Mouse (Mus musculus): Measurements from ENCODE around the gene Ppp1r9a. TPM values are rescaled to one million over a fixed set of nuclear protein-coding genes. Genes with fewer than 3 reads are reported as not detected.

The Ppp1r9a gene
- polyA plus RNA-seq, 1 experiment, result 0.62 TPM

DNA sequence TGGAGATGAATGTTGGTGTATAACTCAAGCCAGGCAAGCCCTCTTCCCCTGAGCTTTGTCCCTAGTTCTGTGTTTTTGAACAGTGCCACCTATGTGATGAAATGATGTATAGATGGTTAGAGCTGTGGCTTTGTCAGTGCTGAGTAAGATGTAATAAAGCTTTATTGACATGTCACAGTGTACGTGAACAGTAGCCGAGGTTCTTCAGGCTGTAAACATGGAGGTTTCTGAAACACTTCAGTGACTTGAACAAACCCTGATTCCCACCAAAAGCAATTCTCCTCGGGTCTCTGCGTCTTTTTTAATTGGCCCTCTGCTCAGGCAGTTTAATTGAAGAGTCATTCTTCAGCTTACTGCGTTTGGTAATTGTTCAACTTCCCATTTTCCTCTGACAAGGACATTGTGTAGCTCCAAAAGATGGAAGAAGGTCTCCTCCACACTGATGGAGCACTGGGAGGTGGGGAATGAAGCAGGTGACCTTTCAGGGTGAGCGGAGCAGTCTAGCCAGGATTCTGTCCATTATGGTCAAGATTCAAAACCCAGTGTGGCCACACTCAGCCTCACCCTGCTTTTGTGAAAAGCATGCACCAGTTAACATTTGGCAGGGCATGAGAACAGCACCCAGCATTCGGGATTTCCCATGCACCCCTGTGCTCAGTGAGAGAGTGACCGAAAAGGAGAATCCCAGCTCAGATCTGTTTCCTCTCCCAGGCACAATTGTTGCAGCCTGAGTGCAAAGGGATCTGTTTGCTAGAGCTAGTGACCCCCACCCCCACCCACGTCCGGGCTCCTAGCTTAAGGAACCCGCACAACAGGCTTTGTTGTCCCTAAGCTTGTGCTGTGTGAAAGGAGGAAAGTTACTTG lies 108.1 kb downstream of the Ppp1r9a start:
- no peaks in the 10 kb centered on the region for H3K36me3 ChIP-seq (ENCODE audit: control insufficient read depth, insufficient read depth, low read length)
- WGBS, result 84% methylated on average over 11 of the region's 11 CpGs
- TF ChIP-seq CTCF (IDR thresholded peaks at IDR 0.05; ENCODE audit: extremely low read depth, insufficient read depth, insufficient read length, insufficient replicate concordance) (no peak), POLR2A (IDR thresholded peaks at IDR 0.05; ENCODE audit: low read depth, low read length) (no peak)
- H3K4me1 ChIP-seq (ENCODE audit: control insufficient read depth, insufficient read depth, insufficient read length), result no peaks in the 10 kb centered on the region
- H3K4me3 ChIP-seq (ENCODE audit: extremely low read depth, insufficient read depth, insufficient read length), result no peak overlapping the region
- no peak for DNase-seq (ENCODE audit: low read depth in 1 of 2, low spot score in 2 of 2)
- H3K27ac ChIP-seq (ENCODE audit: insufficient read depth, low read length), result no peak overlapping the region
- H3K27me3 ChIP-seq (ENCODE audit: control insufficient read depth, insufficient read depth, low read length), result no peaks in the 10 kb centered on the region

DNA sequence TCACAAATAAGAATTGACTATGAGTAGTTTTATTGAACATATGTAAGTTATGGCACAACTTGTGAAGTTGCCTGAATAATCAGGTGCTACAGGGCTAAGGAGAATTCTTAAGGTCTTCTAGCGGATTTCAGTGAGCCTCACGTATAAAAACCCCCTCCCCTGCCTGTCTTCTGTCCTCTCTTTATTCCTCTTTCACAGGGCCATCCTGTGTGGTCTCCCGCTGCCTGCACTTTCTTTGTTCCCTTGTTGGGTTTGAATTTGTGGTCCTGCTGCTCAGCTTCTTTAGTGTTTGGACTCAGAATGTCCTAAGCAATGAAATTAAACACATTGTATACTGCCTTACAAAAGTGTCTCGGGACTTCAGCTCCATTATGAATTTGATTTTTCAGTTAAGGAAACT lies 110.1 kb downstream of the Ppp1r9a start:
- TF ChIP-seq POLR2A (IDR thresholded peaks at IDR 0.05; ENCODE audit: low read depth, low read length), result no peak
- no peak for TF ChIP-seq CTCF (IDR thresholded peaks at IDR 0.05; ENCODE audit: extremely low read depth, insufficient read depth, insufficient read length, insufficient replicate concordance)
- DNase-seq (ENCODE audit: low read depth in 1 of 2, low spot score in 2 of 2), result no peak
- Histone ChIP-seq H3K4me3 (ENCODE audit: extremely low read depth, insufficient read depth, insufficient read length) (no peak overlapping the region), H3K4me1 (ENCODE audit: control insufficient read depth, insufficient read depth, insufficient read length) (no peaks in the 10 kb centered on the region), H3K27ac (ENCODE audit: insufficient read depth, low read length) (no peak overlapping the region), H3K27me3 (ENCODE audit: control insufficient read depth, insufficient read depth, low read length) (no peaks in the 10 kb centered on the region), H3K36me3 (ENCODE audit: control insufficient read depth, insufficient read depth, low read length) (no peaks in the 10 kb centered on the region)
- WGBS, result 87% methylated on average over 4 of the region's 4 CpGs

DNA sequence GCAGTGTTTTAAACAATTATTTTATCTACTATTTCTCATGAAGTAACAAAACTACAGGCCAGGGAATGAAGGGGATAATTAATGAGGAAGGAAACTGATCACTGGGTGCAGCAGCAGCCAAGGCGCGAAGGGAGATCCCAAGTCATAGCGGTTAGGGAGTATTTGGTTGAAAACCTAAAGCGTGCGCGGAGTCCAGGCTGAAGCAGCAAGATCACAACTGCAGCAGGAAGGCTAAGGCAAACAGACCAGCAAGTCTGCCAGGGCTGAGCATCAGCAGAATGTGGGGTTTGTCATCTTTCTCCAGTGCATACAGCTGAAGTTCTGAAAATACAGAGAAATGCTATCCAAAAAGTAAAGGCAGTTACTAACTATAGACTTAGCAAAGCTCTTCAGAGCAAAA lies 111.8 kb downstream of the Ppp1r9a start:
- H3K4me1 ChIP-seq (ENCODE audit: control insufficient read depth, insufficient read depth, insufficient read length), result no peaks in the 10 kb centered on the region
- H3K27me3 ChIP-seq (ENCODE audit: control insufficient read depth, insufficient read depth, low read length), result no peaks in the 10 kb centered on the region
- no peak for TF ChIP-seq POLR2A (IDR thresholded peaks at IDR 0.05; ENCODE audit: low read depth, low read length)
- no peak for DNase-seq (ENCODE audit: low read depth in 1 of 2, low spot score in 2 of 2)
- no peaks in the 10 kb centered on the region for H3K36me3 ChIP-seq (ENCODE audit: control insufficient read depth, insufficient read depth, low read length)
- H3K27ac ChIP-seq (ENCODE audit: insufficient read depth, low read length), result no peak overlapping the region
- WGBS, result 77% methylated on average over 6 of the region's 6 CpGs
- no peak overlapping the region for H3K4me3 ChIP-seq (ENCODE audit: extremely low read depth, insufficient read depth, insufficient read length)

DNA sequence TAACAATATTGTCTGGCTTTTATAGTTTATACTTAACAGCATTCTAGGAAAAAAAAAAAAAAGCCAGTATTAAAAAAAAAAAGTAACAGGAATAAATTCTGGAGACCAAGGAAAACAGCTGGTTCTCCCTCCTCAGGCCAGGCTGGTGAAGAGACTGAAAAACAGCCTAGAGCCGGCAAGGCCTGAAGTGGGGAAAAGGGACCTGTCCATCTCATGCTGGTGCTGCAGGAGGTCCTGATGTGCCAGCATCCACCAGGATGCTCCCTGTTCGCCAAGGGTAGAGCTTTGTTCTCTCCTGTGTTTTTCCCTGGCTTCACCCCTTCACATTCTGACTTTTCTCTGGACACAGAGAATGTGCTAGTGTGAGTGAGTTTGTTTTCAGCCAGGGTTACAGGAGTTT lies 112.5 kb downstream of the Ppp1r9a start:
- H3K27me3 ChIP-seq (ENCODE audit: control insufficient read depth, insufficient read depth, low read length), result no peaks in the 10 kb centered on the region
- H3K27ac ChIP-seq (ENCODE audit: insufficient read depth, low read length), result no peak overlapping the region
- no peak for DNase-seq (ENCODE audit: low read depth in 1 of 2, low spot score in 2 of 2)
- no peaks in the 10 kb centered on the region for H3K36me3 ChIP-seq (ENCODE audit: control insufficient read depth, insufficient read depth, low read length)
- no peaks in the 10 kb centered on the region for H3K4me1 ChIP-seq (ENCODE audit: control insufficient read depth, insufficient read depth, insufficient read length)
- H3K4me3 ChIP-seq (ENCODE audit: extremely low read depth, insufficient read depth, insufficient read length), result no peak overlapping the region
- no peak for TF ChIP-seq POLR2A (IDR thresholded peaks at IDR 0.05; ENCODE audit: low read depth, low read length)
- TF ChIP-seq CTCF (IDR thresholded peaks at IDR 0.05; ENCODE audit: extremely low read depth, insufficient read depth, insufficient read length, insufficient replicate concordance), result no peak
- 88% methylated on average over 2 of the region's 2 CpGs for WGBS

DNA sequence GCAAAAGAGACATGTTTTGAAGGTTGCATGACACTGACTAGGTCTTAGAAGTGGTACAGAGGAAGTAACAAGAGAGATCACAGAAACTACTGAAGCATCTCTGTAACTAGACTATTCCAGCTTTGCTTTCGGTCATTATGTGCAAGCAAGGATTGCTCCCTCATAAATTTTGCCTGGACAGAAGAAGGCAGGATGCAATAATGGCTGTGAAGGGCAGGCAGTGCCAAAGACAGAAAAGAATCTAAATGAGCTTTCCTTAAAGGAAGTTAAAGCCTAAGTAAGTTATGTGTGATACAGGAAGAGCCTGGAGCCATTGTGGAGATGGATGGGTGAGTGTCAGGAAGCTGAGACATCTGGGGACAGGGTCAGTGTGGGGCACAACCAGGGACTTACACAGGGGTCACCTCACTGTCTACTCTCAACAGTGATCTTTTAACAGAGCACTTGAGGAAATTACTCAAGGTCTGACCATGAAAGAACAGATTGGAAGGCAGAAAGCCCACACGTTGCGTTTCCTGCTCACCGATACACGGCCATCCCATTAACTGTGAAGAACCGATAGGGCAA lies 115.3 kb downstream of the Ppp1r9a start:
- no peak for DNase-seq (ENCODE audit: low read depth in 1 of 2, low spot score in 2 of 2)
- no peaks in the 10 kb centered on the region for H3K4me1 ChIP-seq (ENCODE audit: control insufficient read depth, insufficient read depth, insufficient read length)
- H3K4me3 ChIP-seq (ENCODE audit: extremely low read depth, insufficient read depth, insufficient read length), result no peak overlapping the region
- no peaks in the 10 kb centered on the region for H3K27me3 ChIP-seq (ENCODE audit: control insufficient read depth, insufficient read depth, low read length)
- TF ChIP-seq POLR2A (IDR thresholded peaks at IDR 0.05; ENCODE audit: low read depth, low read length) (no peak), CTCF (IDR thresholded peaks at IDR 0.05; ENCODE audit: extremely low read depth, insufficient read depth, insufficient read length, insufficient replicate concordance) (no peak)
- WGBS, result 81% methylated on average over 6 of the region's 6 CpGs
- no peaks in the 10 kb centered on the region for H3K36me3 ChIP-seq (ENCODE audit: control insufficient read depth, insufficient read depth, low read length)
- H3K27ac ChIP-seq (ENCODE audit: insufficient read depth, low read length), result no peak overlapping the region

DNA sequence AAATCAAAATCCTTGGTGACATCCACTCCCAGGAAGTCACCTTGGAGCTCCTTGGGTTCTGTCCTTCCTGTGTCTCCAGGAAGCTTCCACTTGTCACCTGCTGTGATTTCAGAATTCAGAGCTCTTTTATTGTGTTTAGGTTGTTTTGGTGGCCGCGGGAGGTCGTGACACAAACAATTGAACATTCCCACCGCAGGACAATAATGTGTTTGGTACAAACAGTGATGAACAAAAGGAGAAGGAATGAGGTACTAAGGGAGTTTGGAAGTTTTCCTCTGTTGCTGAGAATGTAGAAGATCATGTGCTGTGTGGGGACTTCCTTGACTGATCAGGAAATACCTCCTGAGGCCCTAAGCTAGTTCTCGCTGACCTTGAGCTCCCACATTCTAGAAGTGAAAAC lies 116.5 kb downstream of the Ppp1r9a start:
- 79% methylated on average over 5 of the region's 5 CpGs for WGBS
- H3K4me1 ChIP-seq (ENCODE audit: control insufficient read depth, insufficient read depth, insufficient read length), result no peaks in the 10 kb centered on the region
- DNase-seq (ENCODE audit: low read depth in 1 of 2, low spot score in 2 of 2), result no peak
- TF ChIP-seq CTCF (IDR thresholded peaks at IDR 0.05; ENCODE audit: extremely low read depth, insufficient read depth, insufficient read length, insufficient replicate concordance) (no peak), POLR2A (IDR thresholded peaks at IDR 0.05; ENCODE audit: low read depth, low read length) (no peak)
- no peaks in the 10 kb centered on the region for H3K36me3 ChIP-seq (ENCODE audit: control insufficient read depth, insufficient read depth, low read length)
- H3K27me3 ChIP-seq (ENCODE audit: control insufficient read depth, insufficient read depth, low read length), result no peaks in the 10 kb centered on the region
- no peak overlapping the region for H3K27ac ChIP-seq (ENCODE audit: insufficient read depth, low read length)
- no peak overlapping the region for H3K4me3 ChIP-seq (ENCODE audit: extremely low read depth, insufficient read depth, insufficient read length)

DNA sequence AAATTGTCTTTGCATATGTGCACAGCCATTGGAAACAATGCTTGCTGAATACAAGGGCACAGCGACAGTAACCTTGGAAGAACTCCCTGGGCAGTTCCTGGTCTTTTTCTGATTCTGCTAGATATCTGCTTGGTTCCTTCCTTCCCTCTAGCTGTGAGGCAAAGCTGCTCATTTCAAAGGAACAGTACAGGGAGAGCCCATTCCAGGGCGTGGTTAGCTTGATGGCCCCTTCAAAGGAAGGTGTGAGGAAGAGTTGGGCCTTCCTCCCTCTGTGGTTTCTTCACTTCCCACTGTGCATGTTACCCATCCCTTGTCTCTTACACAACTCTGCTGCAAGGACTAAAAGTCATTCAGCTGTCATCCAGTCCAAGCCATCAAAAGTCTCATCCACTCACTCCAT lies 117.3 kb downstream of the Ppp1r9a start:
- H3K27me3 ChIP-seq (ENCODE audit: control insufficient read depth, insufficient read depth, low read length), result no peaks in the 10 kb centered on the region
- H3K27ac ChIP-seq (ENCODE audit: insufficient read depth, low read length), result no peak overlapping the region
- no peak overlapping the region for H3K4me3 ChIP-seq (ENCODE audit: extremely low read depth, insufficient read depth, insufficient read length)
- 79% methylated on average over 2 of the region's 2 CpGs for WGBS
- TF ChIP-seq CTCF (IDR thresholded peaks at IDR 0.05; ENCODE audit: extremely low read depth, insufficient read depth, insufficient read length, insufficient replicate concordance) (no peak), POLR2A (IDR thresholded peaks at IDR 0.05; ENCODE audit: low read depth, low read length) (no peak)
- no peak for DNase-seq (ENCODE audit: low read depth in 1 of 2, low spot score in 2 of 2)
- no peaks in the 10 kb centered on the region for H3K36me3 ChIP-seq (ENCODE audit: control insufficient read depth, insufficient read depth, low read length)
- H3K4me1 ChIP-seq (ENCODE audit: control insufficient read depth, insufficient read depth, insufficient read length), result no peaks in the 10 kb centered on the region
